Comparison of ENCODE assay signal across 22 mouse cellular contexts in genomic region chr2:92929696-92930095, GRCm38 (mm10). TPM values are rescaled to one million over a fixed set of nuclear protein-coding genes. Genes with fewer than 3 reads are reported as not detected.
DNase-seq lines count a peak whose midpoint lies in the region; ATAC-seq lines count a peak whose summit lies in the region.
"Had no signal": no experiment of that assay in that cellular context is flagged by ENCODE, and none has a peak within 500 bp of the region (broad histone marks: within the 10 kb centered on the region; RNA-seq: fewer than 3 reads in every experiment).

No protein-coding gene starts in this region.

- ATAC-seq in midbrain, embryonic 11.5 days (ENCODE audit: low FRiP score) = no peak
- no peak for ATAC-seq in midbrain, embryonic 13.5 days
- ATAC-seq: CD4-positive, CD25-positive, alpha-beta regulatory T cell, adult 4 months; forebrain, embryonic 14.5 days; forebrain, embryonic 16.5 days had no signal

- H3K9ac ChIP-seq in midbrain, embryonic 11.5 days (ENCODE audit: low read length) = no peak overlapping the region
- H3K9ac ChIP-seq in midbrain, embryonic 13.5 days (replicated peaks) = no peak overlapping the region
- H3K9ac ChIP-seq: embryonic facial prominence, embryonic 13.5 days; embryonic facial prominence, embryonic 15.5 days; forebrain, embryonic 12.5 days had no signal

- WGBS in midbrain, embryonic 11.5 days = 79% methylated on average over 5 of the region's 5 CpGs
- WGBS in midbrain, embryonic 13.5 days = 76% methylated on average over 5 of the region's 5 CpGs

- no peaks in the 10 kb centered on the region for H3K36me3 ChIP-seq in midbrain, embryonic 11.5 days (ENCODE audit: control insufficient read depth, insufficient read depth, low read length)
- no peaks in the 10 kb centered on the region for H3K36me3 ChIP-seq in midbrain, embryonic 13.5 days
- H3K36me3 ChIP-seq: embryonic facial prominence, embryonic 13.5 days; embryonic facial prominence, embryonic 15.5 days; forebrain, embryonic 10.5 days; forebrain, embryonic 12.5 days had no signal

- no peak overlapping the region for H3K27ac ChIP-seq in midbrain, embryonic 11.5 days (ENCODE audit: low read depth, low read length)
- no peak overlapping the region for H3K27ac ChIP-seq in midbrain, embryonic 13.5 days
- H3K27ac ChIP-seq: embryonic facial prominence, embryonic 13.5 days; embryonic facial prominence, embryonic 15.5 days; forebrain, embryonic 10.5 days; forebrain, embryonic 12.5 days had no signal

- no peak overlapping the region for H3K4me2 ChIP-seq in midbrain, embryonic 11.5 days
- no peak overlapping the region for H3K4me2 ChIP-seq in midbrain, embryonic 13.5 days (replicated peaks)
- H3K4me2 ChIP-seq: embryonic facial prominence, embryonic 13.5 days; embryonic facial prominence, embryonic 15.5 days; forebrain, embryonic 12.5 days had no signal

- DNase-seq in midbrain, embryonic 11.5 days (ENCODE audit: low spot score, missing footprints) = peak; percentile 79
- DNase-seq in ES-CJ7 (ENCODE audit: low read depth, low spot score) = peak; percentile 33
- DNase-seq in ZHBTc4 (ENCODE audit: low read depth, low spot score) = peak; percentile 56
- DNase-seq in spleen, postnatal 10 days (ENCODE audit: low spot score in 2 of 2) = no peak
- DNase-seq: adrenal gland, adult 2 months; adrenal gland, postnatal 10 days; adrenal gland, postnatal 25 days; B cell, adult 2 months; cerebellum, adult 11 months; cerebellum, adult 18-20 months; cerebellum, adult 8-10 months; cerebellum, adult 9-11 months; cerebellum, postnatal 25 days had no signal

- H3K4me3 ChIP-seq in midbrain, embryonic 11.5 days (ENCODE audit: low read depth, low read length) = no peak overlapping the region
- H3K4me3 ChIP-seq in midbrain, embryonic 13.5 days (replicated peaks) = no peak overlapping the region
- H3K4me3 ChIP-seq: embryonic facial prominence, embryonic 13.5 days; embryonic facial prominence, embryonic 15.5 days; erythroblast, embryonic 14.5 days; forebrain, embryonic 10.5 days; forebrain, embryonic 12.5 days had no signal

- no peaks in the 10 kb centered on the region for H3K27me3 ChIP-seq in midbrain, embryonic 11.5 days (ENCODE audit: control insufficient read depth, insufficient read depth, low read length)
- H3K27me3 ChIP-seq in midbrain, embryonic 13.5 days = no peaks in the 10 kb centered on the region
- H3K27me3 ChIP-seq: embryonic facial prominence, embryonic 13.5 days; embryonic facial prominence, embryonic 15.5 days; forebrain, embryonic 12.5 days had no signal

- no peaks in the 10 kb centered on the region for H3K9me3 ChIP-seq in midbrain, embryonic 11.5 days (ENCODE audit: control insufficient read depth, low read length)
- H3K9me3 ChIP-seq in midbrain, embryonic 13.5 days = no peaks in the 10 kb centered on the region
- H3K9me3 ChIP-seq: embryonic facial prominence, embryonic 13.5 days; embryonic facial prominence, embryonic 15.5 days; forebrain, embryonic 10.5 days; forebrain, embryonic 12.5 days had no signal

- peaks cover 7% of the 10 kb centered on the region for H3K4me1 ChIP-seq in midbrain, embryonic 11.5 days (ENCODE audit: control insufficient read depth, insufficient read depth, low read length)
- H3K4me1 ChIP-seq in midbrain, embryonic 13.5 days (replicated peaks) = peaks cover 14% of the 10 kb centered on the region

RNA-seq across cellular contexts. Expression of gene Syt13, which starts 14.8 kb away (rescaled TPM):
- 14.7 TPM in 2 replicates for polyA plus RNA-seq in midbrain, embryonic 11.5 days (2014; fragmentation: Nextera tagmentation; extraction: Ambion mirVana)
- 62.3 and 99.1 TPM in 2 replicates for polyA plus RNA-seq in midbrain, embryonic 13.5 days (2015; fragmentation: Nextera tagmentation; extraction: Ambion mirVana)
- polyA plus RNA-seq: CD4-positive, CD25-positive, alpha-beta regulatory T cell, adult 4 months; erythroblast, embryonic 14.5 days had no signal

Comparison
In these comparisons a context has a peak if more than half of its experiments do, and no peak if none do; other contexts are left out.
1. DNase-seq: peak in midbrain, embryonic 11.5 days (single experiment), ES-CJ7 (single experiment) and ZHBTc4 (single experiment); none in spleen, postnatal 10 days (0 of 2).